Mouse (Mus musculus): ENCODE data around the gene S1pr4.

DNA sequence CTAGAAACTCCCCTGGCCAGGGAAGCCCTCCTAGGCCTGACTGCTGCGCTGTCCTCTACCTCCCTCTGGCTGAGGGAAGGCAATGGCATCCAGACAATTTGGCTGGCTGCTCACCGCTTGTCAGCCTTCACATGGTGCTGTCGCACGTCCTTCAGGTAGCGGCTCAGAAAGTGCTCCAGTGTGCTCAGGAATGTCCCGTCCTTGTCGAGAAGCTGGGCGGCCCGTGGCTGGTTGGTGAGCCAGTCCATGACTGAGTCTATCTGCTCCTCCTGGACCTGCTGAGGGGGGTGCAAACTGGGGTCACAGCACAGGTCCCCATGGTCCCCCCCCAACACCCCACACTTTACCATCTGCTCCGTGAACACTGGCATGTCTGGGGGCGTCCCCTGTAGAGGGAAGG is 11.9 kb downstream of the S1pr4 start:
- TF ChIP-seq CTCF (conservative IDR thresholded peaks at IDR 0.05; ENCODE audit: insufficient read depth, insufficient read length, low read depth, low read length) (no peak), POLR2A (IDR thresholded peaks at IDR 0.05; ENCODE audit: low read depth, low read length) (no peak)

Data from kidney, adult 2 months (tissue).